Mouse (Mus musculus) cerebellum, postnatal 14 days (tissue): ENCODE data around the gene Setd1a.
A peak's percentile ranks its signal among the peaks of the same experiment; 100 is the strongest.
"Not testable (repeated sequence)": the region's sequence is repeated elsewhere in the genome, so short reads cannot be mapped to it uniquely, and the experiment has no call there.

Experiments used
- DNase-seq, 2 experiments: peaks; one replicate each; pipeline ENCODE4 v3.0.0; 2021; ENCODE audit warnings: mixed read lengths in 2 of 2

The Setd1a gene

DNA sequence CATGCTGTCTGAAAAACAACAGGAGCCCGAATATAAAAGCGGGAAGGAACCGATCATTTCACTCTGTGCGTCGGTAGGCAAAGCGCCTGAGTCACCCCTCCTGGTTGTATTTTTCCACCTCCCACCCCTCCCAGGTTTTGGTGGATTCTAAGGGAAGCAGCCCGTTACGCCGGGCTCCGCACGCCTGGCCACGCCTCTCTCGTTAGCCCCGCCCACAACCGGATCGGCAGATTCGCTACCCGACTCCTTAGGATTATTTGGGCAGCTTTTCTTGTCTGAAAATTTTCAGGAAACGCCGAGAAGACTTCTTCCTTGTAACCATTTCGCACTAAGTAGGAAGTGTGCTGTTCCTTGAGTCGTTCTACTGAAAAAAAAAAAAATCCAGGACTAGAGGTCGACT is at the start of gene Setd1a:
TSS of gene Setd1a (plus strand) at position 245 of the 400 bp plus-strand sequence.
- peak; percentile 95 to 98 for DNase-seq

GRCm38 (mm10) chr7:127727898-127728297 is 48.6 kb upstream of the Setd1a start:
- no peak for DNase-seq

- no peak for DNase-seq
Observed at GRCm38 (mm10) chr7:127730170-127730569, 46.3 kb upstream of the Setd1a start.

DNA sequence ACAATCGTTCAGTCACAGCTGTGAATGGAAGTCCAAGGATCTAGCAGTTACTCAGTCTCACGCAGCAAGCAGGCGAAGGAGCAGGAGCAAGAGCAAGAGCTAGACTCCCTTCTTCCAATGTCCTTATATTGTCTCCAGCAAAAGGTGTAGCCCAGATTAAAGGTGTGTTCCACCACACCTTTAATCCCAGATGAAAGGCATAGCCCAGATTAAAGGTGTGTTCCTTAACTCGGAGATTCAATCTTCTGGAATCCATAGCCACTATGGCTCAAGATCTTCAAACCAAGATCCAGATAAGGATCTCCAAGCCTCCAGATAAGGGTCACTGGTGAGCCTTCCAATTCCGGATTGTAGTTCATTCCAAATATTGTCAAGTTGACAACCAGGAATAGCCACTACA is 44.4 kb upstream of the Setd1a start, which contains the start of gene Ctf2:
TSS of gene Ctf2 (minus strand) at position 101 of the 400 bp plus-strand sequence.
- DNase-seq: not testable (repeated sequence)

DNA sequence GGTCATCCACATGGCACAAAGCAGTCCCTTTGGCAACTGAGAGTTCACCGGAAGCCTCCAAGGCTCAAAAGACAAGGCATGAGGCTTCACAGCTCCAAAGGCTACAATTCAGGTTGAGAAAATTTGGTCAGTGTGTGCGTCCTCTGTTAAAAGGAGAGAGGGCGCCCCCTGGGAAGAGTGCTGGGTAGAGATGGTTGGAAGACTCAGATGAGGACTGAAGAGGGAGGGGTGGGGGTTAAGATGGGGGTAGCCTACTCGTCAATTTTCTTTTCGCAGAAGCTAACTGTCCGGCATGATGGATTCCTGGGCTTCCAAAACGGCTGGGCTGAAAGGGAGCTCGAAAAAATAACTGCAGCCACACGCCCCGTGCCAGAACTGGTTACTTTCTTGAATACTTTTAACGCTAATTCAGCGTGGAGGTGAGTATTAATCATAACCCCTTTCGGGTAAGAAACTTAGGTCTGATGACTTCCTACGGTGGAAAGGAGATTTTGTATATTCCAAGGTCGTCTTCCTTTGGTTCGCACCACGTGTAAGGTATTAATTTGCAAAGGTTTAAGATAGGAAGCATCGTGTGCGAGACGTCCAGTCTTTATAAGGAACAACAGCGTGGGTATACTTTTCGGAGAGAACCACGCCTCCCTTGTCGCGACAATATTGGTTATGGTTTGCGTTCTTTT is 32.0 kb upstream of the Setd1a start, which contains the start of gene Fbxl19:
TSS of gene Fbxl19 (plus strand) at position 178 of the 680 bp plus-strand sequence.
- peak; percentile 84 to 88 for DNase-seq

DNA sequence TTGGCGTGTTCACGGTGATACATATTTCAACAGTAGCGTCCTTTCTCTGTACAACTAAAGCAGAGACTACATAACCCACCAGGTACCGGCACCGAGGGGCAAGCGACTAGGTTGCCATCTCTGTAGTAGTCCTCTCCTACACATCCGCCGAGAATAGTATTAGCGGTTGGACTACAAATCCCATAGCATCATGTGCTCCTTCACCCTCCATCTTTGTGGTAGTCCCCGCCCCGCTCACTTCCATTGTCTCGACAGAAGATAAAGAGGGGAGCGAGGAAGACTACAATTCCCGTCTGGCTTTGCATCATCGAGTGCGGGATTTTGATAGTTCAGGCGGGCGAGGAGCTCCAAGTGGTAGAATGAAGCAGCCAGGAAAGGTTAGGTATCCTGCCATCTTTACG is 31.2 kb upstream of the Setd1a start:
- peak; percentile 92 to 94 for DNase-seq

- DNase-seq: peak; percentile 96 to 97
Observed at GRCm38 (mm10) chr7:127745652-127746493, 30.6 kb upstream of the Setd1a start.

GRCm38 (mm10) chr7:127746494-127747491 is 29.7 kb upstream of the Setd1a start:
- DNase-seq: peak; percentile 70 to 78

DNA sequence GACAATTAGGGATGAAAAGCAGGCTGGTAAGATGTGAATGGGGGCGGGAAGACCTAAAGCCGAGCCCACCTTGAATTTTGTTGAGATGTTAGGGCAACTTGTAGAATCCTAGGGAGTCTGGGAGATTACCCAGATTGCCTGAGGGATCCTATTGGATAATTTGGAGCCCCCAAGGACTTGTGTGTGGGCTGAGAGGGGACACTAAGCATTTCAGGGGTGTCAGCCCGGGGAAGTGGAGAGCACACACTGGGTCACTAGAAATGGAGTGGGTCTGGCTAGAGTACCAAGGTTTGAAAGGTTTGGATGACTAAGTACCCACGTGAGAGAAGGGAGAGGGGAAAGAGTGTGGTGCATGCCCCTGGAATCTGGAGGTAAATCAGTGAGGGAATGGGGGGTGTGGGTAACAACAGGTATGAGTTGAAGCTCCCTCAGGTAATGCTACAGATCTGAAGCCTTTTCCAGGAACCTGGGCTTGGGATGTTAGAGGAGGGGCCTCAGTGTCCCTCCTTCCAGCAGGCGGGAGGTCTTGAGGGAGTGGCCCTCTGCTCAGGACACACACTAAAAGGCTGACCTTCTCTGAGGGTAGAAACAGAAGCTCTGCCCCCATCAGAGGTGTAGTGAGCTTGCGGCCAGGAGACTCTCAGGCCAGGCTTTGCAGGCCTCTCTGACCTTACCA is 28.8 kb upstream of the Setd1a start:
- DNase-seq: no peak

- peak in 1 of 2 experiments; percentile 19 for DNase-seq
Observed at GRCm38 (mm10) chr7:127748235-127748560, 28.3 kb upstream of the Setd1a start.

DNA sequence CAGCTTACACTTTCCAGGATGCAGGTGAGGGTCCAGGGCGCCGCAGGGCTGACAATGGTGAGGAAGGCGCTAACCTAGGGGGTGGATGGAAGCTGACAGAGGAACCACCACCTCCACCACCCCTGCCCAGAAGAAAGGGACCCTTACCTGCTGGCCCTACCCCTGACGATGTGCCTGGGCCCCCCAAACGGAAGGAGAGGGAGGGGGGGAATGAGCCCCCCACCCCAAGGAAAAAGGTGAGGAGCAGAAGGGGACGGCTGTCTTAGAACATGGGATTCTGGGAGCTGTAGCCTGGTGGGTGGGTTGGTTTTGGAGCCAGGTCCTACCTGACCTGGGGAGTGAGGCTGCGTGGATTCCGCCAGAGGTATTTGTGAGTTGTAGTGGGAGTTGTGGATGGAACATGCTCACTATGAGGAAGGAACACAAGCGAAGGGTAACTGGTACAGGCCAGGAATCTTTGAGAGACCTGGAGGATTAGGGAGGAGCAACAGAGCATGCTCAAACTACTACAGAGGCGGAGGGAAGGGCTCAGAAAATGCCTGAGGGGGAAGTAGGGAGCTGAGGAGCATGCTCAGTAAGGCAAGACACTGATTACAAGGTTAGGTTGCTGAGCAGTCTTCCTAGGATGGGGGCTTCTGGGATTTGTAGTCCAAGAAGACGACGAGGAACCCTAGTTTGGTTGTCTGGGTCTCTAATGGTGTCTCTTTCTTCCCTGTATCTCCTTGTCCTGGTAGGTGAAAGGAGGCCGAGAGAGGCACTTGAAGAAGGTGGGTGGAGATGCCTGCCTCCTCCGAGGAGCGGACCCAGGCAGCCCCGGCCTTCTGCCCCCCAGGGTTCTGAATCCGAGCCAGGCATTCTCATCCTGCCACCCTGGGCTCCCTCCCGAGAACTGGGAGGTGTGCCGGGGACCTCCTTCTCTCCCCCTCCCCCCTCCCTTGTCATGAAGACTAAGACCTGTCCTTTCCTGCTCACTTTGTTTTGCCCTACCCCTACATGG is 26.0 kb upstream of the Setd1a start:
- DNase-seq: peak; percentile 58 to 62

- DNase-seq: no peak
Observed at GRCm38 (mm10) chr7:127751619-127752018, 24.9 kb upstream of the Setd1a start.

GRCm38 (mm10) chr7:127752069-127752468 is 24.4 kb upstream of the Setd1a start:
- no peak for DNase-seq

- DNase-seq: no peak
Observed at GRCm38 (mm10) chr7:127753158-127753557, 23.3 kb upstream of the Setd1a start.

GRCm38 (mm10) chr7:127753741-127754140 is 22.7 kb upstream of the Setd1a start:
- DNase-seq: no peak

DNA sequence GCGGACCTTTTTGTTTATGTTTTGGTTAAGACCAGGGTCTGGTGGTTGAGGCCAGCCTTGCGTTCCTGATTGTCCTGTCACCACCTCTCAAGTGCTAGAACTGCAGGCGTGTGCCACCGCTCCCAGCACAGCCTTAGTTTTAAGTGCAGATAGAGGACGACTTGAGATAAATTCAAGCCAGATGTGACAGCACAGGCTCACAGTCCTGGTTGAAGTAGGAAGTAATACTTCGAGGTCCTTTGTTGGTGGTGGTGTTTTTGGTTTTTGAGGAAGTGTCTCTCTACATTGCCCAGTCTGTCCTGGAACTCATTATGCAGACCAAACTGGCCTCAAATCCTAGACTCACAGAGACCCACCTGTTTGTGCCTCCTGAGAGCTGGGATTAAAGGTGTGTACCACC is 16.8 kb upstream of the Setd1a start:
- no peak for DNase-seq

DNA sequence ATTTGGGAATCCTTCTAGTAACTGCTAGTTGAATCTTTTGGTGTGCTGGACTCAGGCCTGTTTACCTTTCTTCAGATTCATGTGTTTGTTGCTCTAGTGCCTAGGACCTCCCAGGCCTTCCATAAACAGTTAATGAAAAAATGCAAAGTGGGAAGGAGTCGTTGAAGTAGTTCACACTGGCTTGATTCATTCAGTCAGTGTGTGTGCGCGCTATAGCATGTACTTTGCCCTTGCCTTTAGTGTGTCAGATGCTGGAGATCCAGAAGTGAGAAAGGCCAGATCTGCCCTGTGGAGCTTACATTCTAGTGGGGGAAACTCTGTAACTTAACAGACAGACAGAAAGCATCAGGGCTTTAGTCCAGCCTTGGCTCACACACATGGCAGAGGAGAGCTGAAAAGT is 16.0 kb upstream of the Setd1a start:
- no peak for DNase-seq

- peak; percentile 84 to 85 for DNase-seq
Observed at GRCm38 (mm10) chr7:127761026-127761425, 15.4 kb upstream of the Setd1a start.

DNA sequence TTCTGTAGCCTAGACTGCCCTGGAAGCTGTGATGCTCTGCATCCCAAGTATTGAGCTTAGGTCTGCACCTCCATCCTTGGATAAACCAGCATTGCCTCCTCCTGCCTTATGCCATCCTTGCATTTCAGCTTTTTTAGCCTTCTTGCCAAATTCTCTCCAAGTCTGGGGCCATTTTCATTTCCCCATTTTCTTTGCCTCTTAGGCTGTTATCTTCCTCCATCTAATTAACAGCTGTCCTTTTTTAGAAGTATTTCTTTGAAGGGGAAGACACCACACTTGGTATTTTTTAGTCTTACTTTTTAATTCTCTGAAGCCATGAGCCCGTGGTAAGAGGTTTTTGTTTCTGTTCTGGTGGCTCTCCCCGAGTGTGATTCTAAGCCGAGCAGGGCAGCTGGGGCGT is 12.8 kb upstream of the Setd1a start:
- DNase-seq: no peak

DNA sequence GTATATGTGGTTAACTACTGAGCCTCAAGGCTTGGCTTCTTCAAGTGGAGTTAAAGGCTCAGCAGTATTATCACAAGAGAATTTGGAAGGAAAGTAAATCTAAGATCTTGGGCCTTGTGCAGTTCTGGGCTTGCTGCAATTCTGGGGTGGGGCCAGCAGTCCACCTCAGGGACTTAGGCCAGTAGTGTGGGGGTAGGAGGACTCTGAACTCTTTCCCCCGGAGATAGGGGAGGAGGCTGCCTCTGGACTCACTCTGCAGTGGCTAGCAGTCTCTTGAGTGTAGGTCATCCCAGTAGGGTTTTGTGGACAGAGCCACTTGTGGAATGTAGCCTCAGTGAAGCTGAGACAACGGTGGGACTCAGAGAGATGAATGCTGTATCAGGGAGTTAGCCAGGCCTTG is 10.7 kb upstream of the Setd1a start:
- DNase-seq: no peak
